Mouse (Mus musculus): ENCODE data around the gene Gpc1.

Gpc1 gene

GRCm38 (mm10) chr1:92879266-92879665, 47.8 kb downstream of the Gpc1 start:
- DNase-seq (ENCODE audit: low read depth in 1 of 2, low spot score in 2 of 2): no peak

- DNase-seq (ENCODE audit: low read depth in 1 of 2, low spot score in 2 of 2): no peak
These were observed 48.7 kb downstream of the Gpc1 start for GRCm38 (mm10) chr1:92880101-92880500.

- no peak for DNase-seq (ENCODE audit: low read depth in 1 of 2, low spot score in 2 of 2)
These were observed 50.5 kb downstream of the Gpc1 start for GRCm38 (mm10) chr1:92881982-92882381.

- DNase-seq (ENCODE audit: low read depth in 1 of 2, low spot score in 2 of 2): no peak
These were observed 57.6 kb downstream of the Gpc1 start for GRCm38 (mm10) chr1:92888901-92889655.

- DNase-seq (ENCODE audit: low read depth in 1 of 2, low spot score in 2 of 2): no peak
These were observed 61.3 kb downstream of the Gpc1 start for GRCm38 (mm10) chr1:92892791-92893190.

GRCm38 (mm10) chr1:92893896-92894295, 62.5 kb downstream of the Gpc1 start:
- no peak for DNase-seq (ENCODE audit: low read depth in 1 of 2, low spot score in 2 of 2)

- peak in 1 of 2 experiments; percentile 58 for DNase-seq (ENCODE audit: low read depth in 1 of 2, low spot score in 2 of 2)
These were observed 63.6 kb downstream of the Gpc1 start for GRCm38 (mm10) chr1:92895089-92895488.

GRCm38 (mm10) chr1:92902786-92903185, 71.3 kb downstream of the Gpc1 start, which contains the start of gene Ankmy1:
TSS of gene Ankmy1 (minus strand) at chr1:92902906.
- DNase-seq (ENCODE audit: low read depth in 1 of 2, low spot score in 2 of 2): no peak

GRCm38 (mm10) chr1:92903627-92904026, 72.2 kb downstream of the Gpc1 start:
- no peak for DNase-seq (ENCODE audit: low read depth in 1 of 2, low spot score in 2 of 2)

GRCm38 (mm10) chr1:92905703-92906310, 74.4 kb downstream of the Gpc1 start:
- DNase-seq (ENCODE audit: low read depth in 1 of 2, low spot score in 2 of 2): no peak

GRCm38 (mm10) chr1:92906779-92907631, 75.6 kb downstream of the Gpc1 start, which contains the start of gene Dusp28:
TSS of gene Dusp28 (plus strand) at chr1:92906981.
- peak in 1 of 2 experiments; percentile 66 for DNase-seq (ENCODE audit: low read depth in 1 of 2, low spot score in 2 of 2)

- DNase-seq (ENCODE audit: low read depth in 1 of 2, low spot score in 2 of 2): no peak
These were observed 76.4 kb downstream of the Gpc1 start for GRCm38 (mm10) chr1:92907632-92908360.

- no peak for DNase-seq (ENCODE audit: low read depth in 1 of 2, low spot score in 2 of 2)
These were observed 77.2 kb downstream of the Gpc1 start for GRCm38 (mm10) chr1:92908664-92909063.

GRCm38 (mm10) chr1:92909068-92909467, 77.6 kb downstream of the Gpc1 start:
- DNase-seq (ENCODE audit: low read depth in 1 of 2, low spot score in 2 of 2): no peak

Measured in monocyte, adult 2 months (primary cell).